Mouse (Mus musculus) neural tube, embryonic 14.5 days (tissue): ENCODE measurements around the gene Fes. TPM values are rescaled to one million over a fixed set of nuclear protein-coding genes. Genes with fewer than 3 reads are reported as not detected.

ENCODE experiments used
- ATAC-seq: fragments of 200-750 bp; cut with Nextera tagmentation; 2 replicates; pipeline ENCODE4 v1.8.0; 2017; ENCODE audit warnings: low read depth, mild to moderate bottlenecking, moderate TSS enrichment, moderate library complexity
- H3K27ac ChIP-seq: fragments of 300-500 bp; sonication (generic); 2 replicates; pipeline ENCODE4 v1.5.1; 2014; ENCODE audit warnings: low read depth, mild to moderate bottlenecking, control low read depth, low read length, moderate library complexity, mixed read lengths
- H3K27me3 ChIP-seq: fragments of 300-500 bp; sonication (generic); 2 replicates; pipeline ENCODE4 v1.6.1; 2014; ENCODE audit warnings: low read length; ENCODE audit not compliant: control insufficient read depth, insufficient read depth
- H3K36me3 ChIP-seq: fragments of 300-500 bp; sonication (generic); 2 replicates; pipeline ENCODE4 v1.6.1; 2014; ENCODE audit warnings: low read length, mixed read lengths; ENCODE audit not compliant: control insufficient read depth, insufficient read depth
- H3K4me1 ChIP-seq: fragments of 300-500 bp; sonication (generic); 2 replicates; pipeline ENCODE4 v1.6.1; 2014; ENCODE audit warnings: low read length; ENCODE audit not compliant: control insufficient read depth, insufficient read depth
- H3K4me2 ChIP-seq: fragments of 300-500 bp; sonication (generic); 2 replicates; pipeline ENCODE4 v1.6.1; 2014; ENCODE audit warnings: mild to moderate bottlenecking, low read depth, low read length, control low read depth
- H3K4me3 ChIP-seq: fragments of 300-500 bp; sonication (generic); 2 replicates; pipeline ENCODE4 v1.5.1; 2014; ENCODE audit warnings: low read depth, low read length, control low read depth, mixed read lengths
- H3K9ac ChIP-seq: fragments of 300-500 bp; sonication (generic); replicated peaks from 2 replicates; pipeline ENCODE4 v1.6.1; 2014; ENCODE audit warnings: low read depth, mild to moderate bottlenecking, control low read depth, low read length, mixed read lengths
- H3K9me3 ChIP-seq: fragments of 300-500 bp; sonication (generic); 2 replicates; pipeline ENCODE4 v1.6.1; 2016; ENCODE audit warnings: low read length; ENCODE audit not compliant: control insufficient read depth
- WGBS: fragments of 180-500 bp; shearing (Covaris S2); extraction: QIAGEN DNeasy Blood & Tissue Kit; methylation state at CpG from one replicate; pipeline ENCODE4 v1.1.7; 2014; 5-methylcytosine and 5-hydroxymethylcytosine counted together
- polyA plus RNA-seq: library from polyadenylated mRNA; unstranded; fragments of >200 nt; fragmentation: Nextera tagmentation; extraction: Ambion mirVana; gene quantifications from 2 replicates; pipeline ENCODE4 v1.2.1, GENCODE M21; 2014

The Fes gene
- polyA plus RNA-seq, 1 experiment from 2014 or later = 2.2 TPM

DNA sequence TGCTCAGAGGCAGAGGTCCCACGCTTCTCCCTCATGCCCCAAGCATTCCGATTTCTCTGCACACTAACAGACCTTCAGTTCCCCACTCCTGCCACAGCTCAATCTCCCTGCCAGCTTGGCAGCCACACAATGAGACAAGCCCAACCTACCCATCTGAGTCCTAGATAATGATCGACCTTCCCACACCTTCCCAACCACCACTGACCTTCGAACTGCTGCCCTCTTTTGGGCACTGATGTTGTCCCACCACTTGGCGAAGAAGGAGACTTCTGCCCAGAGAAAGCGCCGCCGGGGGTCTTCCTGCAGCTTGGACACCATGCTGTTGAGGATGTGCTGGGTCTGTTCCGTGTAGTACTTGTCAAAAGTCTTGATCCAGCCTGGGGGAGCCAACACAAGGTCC is 19.7 kb downstream of the Fes start:
- WGBS = 93% methylated on average over 9 of the region's 9 CpGs

DNA sequence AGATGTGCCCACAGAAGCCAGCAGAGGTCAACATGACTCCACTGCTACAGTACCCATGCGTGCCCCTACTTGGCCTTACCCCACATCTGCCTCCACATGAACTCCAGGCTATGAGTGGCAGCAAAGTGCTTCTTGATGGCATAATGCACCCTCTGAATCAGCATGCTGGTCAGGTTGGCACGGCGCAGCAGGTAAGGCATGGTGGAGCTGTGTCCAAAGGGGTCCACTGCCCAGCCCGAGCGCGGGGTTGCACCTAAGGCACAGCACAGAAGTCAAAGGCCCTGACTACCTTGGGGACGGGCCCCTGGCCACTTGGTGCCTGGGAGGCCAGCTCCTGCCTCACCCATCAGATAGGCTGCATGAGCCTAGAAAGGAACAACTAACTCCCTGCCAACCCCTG is 20.5 kb downstream of the Fes start:
- Histone ChIP-seq H3K4me3 (no peak overlapping the region), H3K27me3 (no peaks in the 10 kb centered on the region), H3K36me3 (peaks cover 42% of the 10 kb centered on the region), H3K4me2 (no peak overlapping the region), H3K9me3 (no peaks in the 10 kb centered on the region), H3K4me1 (peaks cover 15% of the 10 kb centered on the region), H3K27ac (no peak overlapping the region), H3K9ac (no peak overlapping the region)
- 97% methylated on average over 7 of the region's 7 CpGs for WGBS
- no peak for ATAC-seq

More for the DNA sequence above, 19.7 kb downstream of the Fes start:
- Histone ChIP-seq H3K27ac (no peak overlapping the region), H3K9ac (no peak overlapping the region), H3K4me3 (no peak overlapping the region), H3K27me3 (no peaks in the 10 kb centered on the region), H3K4me2 (no peak overlapping the region), H3K4me1 (peaks cover 15% of the 10 kb centered on the region), H3K9me3 (no peaks in the 10 kb centered on the region), H3K36me3 (peaks cover 34% of the 10 kb centered on the region)
- ATAC-seq = no peak

DNA sequence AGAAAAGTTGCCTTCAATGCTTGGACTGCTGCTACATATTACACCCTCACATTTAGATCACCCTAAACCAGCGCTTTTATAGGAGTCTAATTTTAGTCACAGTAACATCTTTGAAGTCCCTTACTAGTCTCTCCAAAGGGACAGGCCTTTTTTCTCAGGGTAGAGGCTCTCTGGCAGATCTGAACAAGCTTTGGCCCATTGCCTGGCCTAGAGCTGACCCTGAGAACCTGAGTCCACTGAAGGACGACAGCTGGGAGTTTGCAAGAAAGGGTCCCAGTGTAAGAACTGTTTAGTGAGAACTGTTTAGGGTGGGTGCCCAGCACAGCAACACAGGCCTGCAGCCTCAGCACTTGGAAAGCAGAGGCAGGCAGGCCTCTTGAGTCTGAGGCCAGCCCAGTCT is 22.0 kb downstream of the Fes start:
- H3K4me1 ChIP-seq = peaks cover 15% of the 10 kb centered on the region
- ATAC-seq = no peak
- H3K9ac ChIP-seq = no peak overlapping the region
- 80% methylated on average over 2 of the region's 2 CpGs for WGBS
- H3K9me3 ChIP-seq = no peaks in the 10 kb centered on the region
- peaks cover 56% of the 10 kb centered on the region for H3K36me3 ChIP-seq
- H3K4me2 ChIP-seq = no peak overlapping the region
- H3K4me3 ChIP-seq = no peak overlapping the region
- H3K27me3 ChIP-seq = no peaks in the 10 kb centered on the region
- no peak overlapping the region for H3K27ac ChIP-seq

DNA sequence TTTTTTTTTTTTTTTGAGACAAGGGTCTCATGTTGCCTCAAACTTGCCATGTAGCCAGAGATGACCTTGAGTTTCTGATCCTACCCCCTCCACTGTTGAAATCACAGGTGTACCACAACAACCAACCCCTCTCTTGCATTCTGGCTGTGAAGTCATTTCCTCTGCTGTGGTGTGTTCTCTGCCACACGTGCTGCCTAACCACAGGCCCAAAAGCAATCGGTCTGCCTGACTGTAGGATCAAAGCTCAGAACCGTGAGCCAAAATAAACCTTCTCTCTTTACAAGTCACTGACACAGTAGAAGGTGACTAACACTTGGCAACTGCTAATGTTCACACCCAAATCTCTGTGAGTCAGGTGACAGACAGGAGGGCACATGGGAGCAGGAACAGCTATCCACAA is 27.3 kb downstream of the Fes start:
- Histone ChIP-seq H3K9me3 (no peaks in the 10 kb centered on the region), H3K27me3 (no peaks in the 10 kb centered on the region), H3K9ac (no peak overlapping the region), H3K4me2 (no peak overlapping the region), H3K27ac (no peak overlapping the region), H3K4me3 (no peak overlapping the region), H3K36me3 (peaks cover 78% of the 10 kb centered on the region), H3K4me1 (no peaks in the 10 kb centered on the region)
- ATAC-seq = no peak
- 80% methylated on average over 3 of the region's 3 CpGs for WGBS

DNA sequence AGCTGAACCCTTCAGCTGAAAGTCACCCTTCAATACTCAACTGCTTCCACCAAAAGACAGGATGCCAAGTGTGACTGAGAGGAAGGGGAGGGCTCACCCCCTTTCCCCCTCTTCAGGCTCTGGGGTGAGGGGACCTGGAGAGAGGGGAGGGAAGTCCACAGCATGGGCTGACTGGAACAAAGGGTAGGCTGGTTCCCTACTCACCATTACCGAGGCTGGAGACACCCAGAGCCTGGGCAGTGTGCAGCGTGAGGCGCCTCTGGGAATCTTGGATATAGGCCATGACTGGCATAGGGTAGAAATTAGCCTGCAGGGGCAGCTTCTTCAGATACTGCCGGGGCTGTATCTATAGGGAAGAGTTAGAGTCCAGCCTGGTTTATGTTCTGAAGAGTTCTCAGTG is 29.7 kb downstream of the Fes start:
- Histone ChIP-seq H3K27ac (no peak overlapping the region), H3K36me3 (peaks cover 77% of the 10 kb centered on the region), H3K4me2 (no peak overlapping the region), H3K9ac (no peak overlapping the region; the same call in 1 of the 2 replicates), H3K27me3 (no peaks in the 10 kb centered on the region), H3K4me3 (no peak overlapping the region), H3K4me1 (no peaks in the 10 kb centered on the region), H3K9me3 (no peaks in the 10 kb centered on the region)
- no peak for ATAC-seq
- 57% methylated on average over 4 of the region's 4 CpGs for WGBS

DNA sequence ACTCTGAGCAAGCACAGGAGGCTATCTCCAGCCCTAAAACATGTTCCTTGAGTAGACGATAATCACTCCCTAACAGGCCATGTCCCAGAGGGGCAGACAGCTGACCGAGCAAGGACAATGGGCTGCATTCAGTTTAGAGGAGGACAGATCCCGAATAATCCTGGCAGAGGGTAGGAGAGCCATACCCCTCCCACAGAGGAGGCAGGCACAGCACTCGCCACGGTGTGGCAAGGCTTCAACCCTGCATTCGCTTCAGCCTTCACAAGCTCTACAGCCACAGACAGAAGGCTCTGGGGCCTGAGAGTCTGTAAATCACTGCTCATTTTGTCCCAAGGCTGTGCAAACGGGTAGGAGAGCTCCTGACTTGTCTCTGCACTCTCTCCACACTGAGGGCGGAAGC is 30.6 kb downstream of the Fes start:
- Histone ChIP-seq H3K4me1 (no peaks in the 10 kb centered on the region), H3K9me3 (no peaks in the 10 kb centered on the region), H3K27ac (no peak overlapping the region), H3K9ac (no peak overlapping the region), H3K36me3 (peaks cover 77% of the 10 kb centered on the region), H3K4me2 (no peak overlapping the region), H3K4me3 (no peak overlapping the region), H3K27me3 (no peaks in the 10 kb centered on the region)
- peak; percentile 55; the same call in 1 of the 2 replicates for ATAC-seq
- 20% methylated on average over 8 of the region's 8 CpGs for WGBS

DNA sequence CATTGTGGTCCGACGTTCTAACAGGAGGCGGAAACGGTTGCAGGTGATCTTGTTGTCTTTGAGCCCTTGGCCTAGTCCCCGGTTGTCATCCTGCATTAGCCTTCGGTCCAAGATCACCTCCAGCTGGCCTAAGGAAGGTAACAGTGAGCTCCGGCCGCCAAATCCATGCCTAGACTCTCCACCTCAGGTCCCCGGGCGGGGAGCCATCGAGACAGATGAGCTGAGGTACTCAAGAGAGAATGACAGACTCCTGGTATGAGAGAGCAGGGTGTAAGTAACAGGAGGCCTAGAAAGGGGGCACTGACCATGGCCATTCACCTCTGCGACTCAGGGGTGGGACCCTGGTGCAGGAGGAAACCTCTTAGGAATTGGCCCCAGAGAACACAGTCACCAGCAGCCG is 31.4 kb downstream of the Fes start:
- Histone ChIP-seq H3K4me1 (no peaks in the 10 kb centered on the region), H3K27ac (no peak overlapping the region), H3K9me3 (no peaks in the 10 kb centered on the region), H3K9ac (no peak overlapping the region), H3K27me3 (no peaks in the 10 kb centered on the region), H3K4me2 (no peak overlapping the region), H3K4me3 (no peak overlapping the region), H3K36me3 (peaks cover 75% of the 10 kb centered on the region)
- no peak for ATAC-seq
- WGBS = 90% methylated on average over 13 of the region's 13 CpGs

DNA sequence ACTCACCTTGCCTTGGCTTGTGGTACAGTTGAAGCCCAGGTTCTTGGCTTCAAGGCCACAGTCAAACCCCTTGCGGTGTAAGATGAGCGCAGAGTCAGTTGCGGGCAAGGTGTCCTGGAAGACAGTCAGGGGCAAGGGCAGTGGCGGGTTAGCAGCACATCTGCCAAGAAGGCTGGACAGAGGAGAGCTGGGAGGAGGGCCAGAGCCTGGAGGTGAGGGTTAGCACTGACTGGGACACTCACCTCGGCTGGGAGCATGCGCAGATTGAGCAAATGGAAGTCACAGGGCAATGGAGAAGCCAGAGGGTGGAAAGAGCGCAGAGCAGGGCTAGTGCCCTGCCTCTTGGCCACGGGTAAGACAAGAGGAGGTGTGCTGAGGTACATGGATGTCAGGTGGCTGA is 34.8 kb downstream of the Fes start:
- Histone ChIP-seq H3K9me3 (no peaks in the 10 kb centered on the region), H3K4me1 (no peaks in the 10 kb centered on the region), H3K9ac (no peak overlapping the region), H3K27ac (no peak overlapping the region), H3K4me3 (no peak overlapping the region), H3K4me2 (no peak overlapping the region), H3K36me3 (peaks cover 57% of the 10 kb centered on the region), H3K27me3 (no peaks in the 10 kb centered on the region)
- ATAC-seq = no peak
- 92% methylated on average over 8 of the region's 8 CpGs for WGBS

DNA sequence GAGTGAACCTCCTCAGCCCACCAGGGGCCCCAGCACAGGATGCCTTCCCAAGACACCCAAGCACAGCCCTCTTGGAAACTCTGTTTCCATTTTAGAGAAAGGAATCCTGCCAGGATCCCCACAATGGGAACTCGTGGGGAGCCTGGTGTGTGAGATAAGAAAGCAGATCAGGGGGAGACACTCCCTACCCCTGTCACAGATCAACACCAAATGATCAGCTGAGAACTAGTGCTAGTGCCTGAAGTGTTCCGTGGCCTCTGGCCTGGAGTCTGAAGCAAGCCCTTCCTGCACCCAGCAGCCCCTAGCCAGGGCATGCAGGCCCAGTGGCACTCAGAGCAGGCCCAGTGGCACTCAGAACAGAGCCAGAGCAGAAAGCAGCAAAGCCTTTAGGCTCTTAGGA is 36.9 kb downstream of the Fes start:
- WGBS = 84% methylated on average over 2 of the region's 2 CpGs
- Histone ChIP-seq H3K27me3 (no peaks in the 10 kb centered on the region), H3K4me1 (no peaks in the 10 kb centered on the region), H3K36me3 (peaks cover 45% of the 10 kb centered on the region), H3K4me2 (no peak overlapping the region), H3K4me3 (no peak overlapping the region), H3K9me3 (no peaks in the 10 kb centered on the region), H3K27ac (no peak overlapping the region), H3K9ac (no peak overlapping the region)
- ATAC-seq = no peak
